Mouse (Mus musculus): Measurements from ENCODE around the gene Tmem135.

DNA sequence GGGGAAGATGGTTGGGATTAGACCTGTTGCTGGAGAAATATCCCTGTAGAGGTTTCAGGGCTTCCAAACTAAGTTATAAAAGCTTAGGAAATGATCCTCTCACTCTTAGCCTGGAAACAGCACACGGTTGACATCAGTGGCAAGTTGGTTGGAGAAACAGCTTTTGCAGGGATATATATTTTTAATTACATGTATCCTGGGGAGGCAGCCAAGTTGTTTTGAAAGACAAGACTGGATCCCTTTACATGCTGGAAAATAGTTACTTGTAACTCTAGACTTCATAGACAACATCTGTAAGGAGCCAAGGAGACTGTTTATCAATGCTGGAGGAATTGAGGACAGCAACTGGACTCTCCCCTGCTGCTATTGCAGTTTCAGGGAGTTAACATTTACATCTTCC is 2.0 kb upstream of the Tmem135 start:
- TF ChIP-seq CTCF (IDR thresholded peaks at IDR 0.05; ENCODE audit: extremely low read depth, insufficient read length, insufficient replicate concordance, low read depth, low read length): no peak
- TF ChIP-seq POLR2A (IDR thresholded peaks at IDR 0.05; ENCODE audit: low read depth, low read length): no peak

All from small intestine, adult 2 months (tissue).